Mouse (Mus musculus): ENCODE data around the gene Cdc42ep1. TPM values are rescaled to one million over a fixed set of nuclear protein-coding genes. Genes with fewer than 3 reads are reported as not detected.
"Not testable (repeated sequence)": the region's sequence is repeated elsewhere in the genome, so short reads cannot be mapped to it uniquely, and the experiment has no call there.

The Cdc42ep1 gene
- total RNA-seq, 2 experiments from 2014 or later, result not detected

DNA sequence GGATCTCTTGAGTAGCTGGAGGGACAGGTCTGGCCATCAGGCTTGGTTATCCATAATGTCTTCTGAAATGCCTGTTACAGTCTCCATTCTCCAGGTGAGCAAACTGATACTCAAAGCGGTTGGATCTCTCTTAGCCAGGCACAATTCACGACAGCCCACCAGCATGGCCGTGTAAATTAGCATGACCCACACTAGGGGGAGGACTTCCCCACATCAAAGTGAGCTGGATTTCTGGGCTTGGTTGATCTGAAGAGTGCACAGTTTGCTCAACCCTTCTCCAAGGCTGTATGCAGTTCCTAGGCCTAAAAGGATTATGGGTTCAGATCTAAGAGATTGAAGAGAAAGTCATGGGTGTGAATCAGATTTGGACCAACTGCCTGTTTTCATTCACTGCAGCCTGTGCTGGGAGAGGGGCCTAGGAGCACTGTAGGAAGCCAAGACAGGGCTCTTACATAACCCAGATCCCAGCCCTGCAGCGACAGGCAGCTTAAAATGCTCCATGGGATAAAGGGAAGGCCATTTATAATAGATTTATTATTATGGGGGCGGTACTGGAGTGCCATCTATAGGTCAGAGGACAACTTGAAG lies 29.7 kb downstream of the Cdc42ep1 start:
- no peak for ATAC-seq (replicated peaks; ENCODE audit: low FRiP score, low TSS enrichment, poor library complexity, severe bottlenecking)

DNA sequence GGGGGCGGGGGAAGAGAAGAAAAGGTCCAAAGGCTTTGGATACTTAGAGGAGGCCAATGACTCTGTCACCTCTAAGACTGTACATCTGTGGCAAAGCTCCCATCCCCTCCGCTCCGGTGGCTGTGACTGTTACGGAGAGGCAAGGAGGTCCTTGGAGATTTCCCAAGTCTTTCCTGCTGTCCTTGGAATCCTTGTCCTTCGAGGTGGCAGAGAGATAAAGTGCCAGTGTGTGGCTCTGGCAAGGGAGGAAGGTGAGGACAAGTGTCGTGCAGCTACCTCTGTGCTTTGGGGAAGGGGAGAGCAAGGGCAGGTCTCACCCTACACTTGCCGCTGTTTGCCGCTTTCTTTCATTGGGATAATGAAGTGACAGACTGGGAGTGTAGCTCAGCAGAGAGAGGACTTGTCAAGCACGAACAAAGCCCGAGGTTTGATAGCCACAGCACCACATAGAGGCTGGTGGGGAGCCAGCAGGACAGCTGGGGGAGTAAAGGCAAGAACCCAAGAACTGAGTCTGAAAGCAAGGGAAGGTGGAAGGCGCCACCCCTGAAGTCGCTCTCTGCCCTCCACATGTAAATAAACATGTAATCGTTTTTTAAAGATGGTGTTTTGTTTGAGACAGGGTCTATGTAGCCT lies 31.5 kb downstream of the Cdc42ep1 start:
- no peak for ATAC-seq (replicated peaks; ENCODE audit: low FRiP score, low TSS enrichment, poor library complexity, severe bottlenecking)

DNA sequence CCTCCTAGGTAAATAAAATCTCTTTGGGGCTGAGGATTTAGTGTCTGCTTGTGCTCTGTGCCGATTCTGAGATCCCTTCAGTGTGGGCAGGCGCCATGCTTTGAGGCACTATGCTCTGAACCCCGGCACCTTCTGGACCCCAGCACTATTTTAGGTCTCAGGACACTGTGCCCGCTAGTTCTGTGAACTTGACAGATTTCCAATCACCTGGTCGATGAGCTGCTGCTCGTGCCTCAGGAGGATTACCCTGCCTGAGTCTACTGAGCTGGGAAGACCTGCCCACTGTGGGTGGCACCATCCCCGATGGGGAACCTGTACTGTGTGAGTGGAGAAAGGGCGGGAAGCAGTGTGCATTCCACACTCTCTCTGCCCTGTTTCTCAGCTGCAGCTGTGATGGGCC lies 32.6 kb downstream of the Cdc42ep1 start:
- ATAC-seq (replicated peaks; ENCODE audit: low FRiP score, low TSS enrichment, poor library complexity, severe bottlenecking), result no peak

DNA sequence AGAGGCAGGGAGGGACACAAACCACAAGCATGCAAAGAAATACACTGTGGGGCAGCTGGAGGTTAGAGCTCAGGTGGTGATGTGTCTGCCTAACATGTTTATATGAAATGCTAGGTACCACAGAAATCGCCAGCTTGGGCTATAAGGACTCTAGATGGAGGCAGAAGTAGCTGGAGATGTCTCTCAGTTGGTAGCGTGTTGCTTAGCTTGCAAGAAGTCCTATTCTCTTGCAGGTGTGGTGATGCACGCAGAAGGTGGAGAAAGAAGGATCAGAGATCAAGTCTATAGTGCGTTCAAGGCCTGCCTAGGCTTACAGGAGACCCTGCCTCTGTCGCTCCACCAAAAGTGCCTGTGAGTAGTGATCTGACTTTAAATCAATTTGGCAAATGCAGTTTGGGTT lies 33.1 kb downstream of the Cdc42ep1 start:
- ATAC-seq (replicated peaks; ENCODE audit: low FRiP score, low TSS enrichment, poor library complexity, severe bottlenecking), result no peak

DNA sequence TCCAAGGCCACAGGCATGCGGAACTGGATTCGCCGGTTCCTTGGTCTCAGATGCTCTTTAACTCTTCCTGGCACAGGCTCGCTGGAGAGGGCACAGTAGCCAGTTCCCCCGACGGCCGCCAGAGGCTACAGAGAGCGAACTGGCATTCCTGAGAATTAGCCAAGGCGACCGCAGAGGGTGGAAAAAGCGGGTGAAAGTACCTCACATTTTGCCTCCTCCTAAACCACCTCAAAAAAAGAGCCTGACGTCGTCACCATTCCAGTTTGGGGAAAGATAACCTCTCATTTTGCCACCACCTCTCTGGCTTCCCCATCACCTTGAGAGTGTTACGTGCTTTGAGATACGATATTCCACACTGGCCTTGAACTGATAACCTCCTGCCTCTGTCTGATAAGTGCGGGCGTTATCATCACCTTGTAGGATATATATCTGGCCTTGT lies 33.9 kb downstream of the Cdc42ep1 start:
- ATAC-seq (replicated peaks; ENCODE audit: low FRiP score, low TSS enrichment, poor library complexity, severe bottlenecking), result peak; percentile 63

DNA sequence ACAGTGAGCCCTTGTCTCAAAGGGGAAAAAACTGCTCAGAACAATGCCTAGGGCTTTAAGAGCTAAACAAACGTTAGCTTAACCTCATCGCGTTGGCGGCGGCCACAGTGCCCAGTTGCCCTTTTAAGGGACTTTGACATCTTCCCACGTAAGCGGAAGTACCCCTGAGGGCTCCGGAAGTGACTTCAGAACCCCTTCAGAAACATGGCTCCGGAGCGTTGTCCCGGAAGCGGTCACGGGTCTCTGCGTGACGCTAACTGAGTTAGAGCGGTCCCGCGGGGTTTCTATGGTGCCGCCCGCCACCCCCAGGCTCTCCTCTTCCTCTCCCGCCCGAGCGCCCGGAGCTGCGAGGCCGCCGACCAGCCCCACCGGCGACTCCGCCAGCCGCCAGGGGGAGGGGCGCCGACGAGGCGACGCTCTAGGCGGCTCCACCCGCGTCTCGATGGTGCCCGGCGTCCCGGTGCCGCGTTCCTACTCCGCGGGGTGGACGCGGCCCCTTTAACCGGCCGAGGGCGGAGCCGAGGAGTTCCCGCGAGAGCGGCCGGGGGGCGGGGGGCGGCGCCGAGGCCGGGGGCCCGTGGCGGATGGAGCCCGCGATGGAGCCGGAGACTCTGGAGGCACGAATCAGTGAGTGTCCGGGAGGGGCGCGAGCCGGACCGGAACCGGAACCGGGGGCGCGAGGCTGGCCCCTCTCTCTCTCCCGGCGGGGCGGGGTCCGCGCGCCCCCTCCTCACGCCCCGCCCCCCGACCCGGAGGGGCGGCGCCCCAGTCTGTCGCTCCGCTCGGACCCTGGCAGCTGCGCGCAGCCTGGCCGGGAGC lies 34.8 kb downstream of the Cdc42ep1 start, which contains the start of gene Gga1:
Gene Gga1 (plus strand): TSS at position 200 of the 819 bp plus-strand sequence.
- ATAC-seq (replicated peaks; ENCODE audit: low FRiP score, low TSS enrichment, poor library complexity, severe bottlenecking), result peak; percentile 53

DNA sequence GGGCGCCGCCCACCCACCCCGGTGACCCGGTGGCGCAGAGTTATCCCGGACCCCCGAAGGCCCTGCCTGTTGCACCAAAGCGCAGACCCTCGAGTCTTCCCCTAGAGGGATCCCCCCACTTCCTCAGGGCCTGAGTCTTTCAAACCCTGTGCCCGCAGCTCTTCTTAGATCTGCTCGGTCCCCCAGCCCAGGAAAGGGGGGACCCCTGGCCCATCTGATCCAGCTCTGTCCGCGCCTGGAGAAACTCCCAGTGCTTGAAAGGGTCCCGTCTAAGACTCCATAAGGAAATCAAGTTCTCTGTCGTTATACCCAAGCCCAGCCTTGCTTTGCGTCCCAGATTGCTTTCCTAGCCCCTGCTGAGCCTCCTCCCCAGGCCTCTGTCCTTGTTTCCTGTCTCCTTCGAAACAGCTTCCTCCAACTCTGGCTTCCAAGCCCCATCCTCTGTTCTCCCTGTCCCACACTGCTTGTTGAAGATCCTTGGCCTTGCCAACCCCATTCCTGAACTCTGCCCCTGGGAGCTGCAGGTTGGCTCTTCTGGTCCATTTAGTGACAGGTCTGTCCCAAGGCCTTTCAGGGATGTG lies 35.5 kb downstream of the Cdc42ep1 start:
- no peak for ATAC-seq (replicated peaks; ENCODE audit: low FRiP score, low TSS enrichment, poor library complexity, severe bottlenecking)

DNA sequence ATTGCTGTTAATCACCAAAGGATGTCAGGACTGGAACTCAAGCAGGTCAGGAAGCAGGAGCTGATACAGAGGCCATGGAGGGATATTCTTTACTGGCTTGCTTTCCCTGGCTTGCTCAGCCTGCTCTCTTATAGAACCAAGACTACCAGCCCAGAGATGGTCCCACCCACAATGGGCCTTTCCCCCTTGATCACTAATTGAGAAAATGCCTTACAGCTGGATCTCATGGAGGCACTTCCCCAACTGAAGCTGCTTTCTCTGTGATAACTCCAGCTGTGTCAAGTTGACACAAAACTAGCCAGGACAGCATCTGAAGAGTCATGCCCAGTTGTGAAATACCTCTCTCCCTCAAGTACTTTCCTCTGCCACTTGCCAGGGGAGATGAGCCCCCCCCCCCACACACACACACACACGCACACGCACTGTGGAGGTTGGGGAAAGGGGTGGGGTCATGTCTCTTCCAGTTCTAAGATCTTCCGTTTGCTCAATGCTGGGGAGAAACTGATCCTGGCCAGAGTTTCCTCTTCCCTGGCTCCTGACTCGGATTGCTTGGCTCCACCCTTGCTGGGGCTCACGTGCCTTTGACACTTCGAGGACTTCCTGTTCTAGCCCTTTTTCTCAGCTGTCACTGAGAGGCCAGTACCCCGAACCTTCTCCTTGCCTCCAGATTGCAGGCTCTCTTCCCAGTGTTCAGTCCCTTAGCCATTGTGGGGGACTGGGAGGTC lies 36.5 kb downstream of the Cdc42ep1 start:
- ATAC-seq (replicated peaks; ENCODE audit: low FRiP score, low TSS enrichment, poor library complexity, severe bottlenecking), result not testable (repeated sequence)

DNA sequence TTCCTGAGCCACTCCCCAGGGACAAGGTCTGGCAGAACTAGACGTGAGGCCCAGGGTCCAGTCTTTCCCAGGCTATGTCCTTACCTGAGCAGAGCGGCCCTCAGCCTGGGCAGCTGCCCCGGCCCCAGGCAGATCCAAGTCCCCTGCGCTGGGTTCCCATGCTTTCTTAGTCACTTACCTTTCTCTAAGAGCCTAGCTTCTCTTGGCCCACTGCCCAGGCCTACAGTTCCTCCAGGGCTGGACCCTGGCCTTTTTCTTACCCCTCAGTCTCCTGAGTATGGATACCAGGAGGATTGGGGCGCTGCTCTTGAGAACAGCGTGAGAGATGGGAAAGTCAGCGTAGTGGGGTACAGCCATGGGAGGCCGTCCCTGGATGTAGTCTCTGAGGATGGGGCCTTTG lies 38.0 kb downstream of the Cdc42ep1 start:
- ATAC-seq (replicated peaks; ENCODE audit: low FRiP score, low TSS enrichment, poor library complexity, severe bottlenecking), result no peak

DNA sequence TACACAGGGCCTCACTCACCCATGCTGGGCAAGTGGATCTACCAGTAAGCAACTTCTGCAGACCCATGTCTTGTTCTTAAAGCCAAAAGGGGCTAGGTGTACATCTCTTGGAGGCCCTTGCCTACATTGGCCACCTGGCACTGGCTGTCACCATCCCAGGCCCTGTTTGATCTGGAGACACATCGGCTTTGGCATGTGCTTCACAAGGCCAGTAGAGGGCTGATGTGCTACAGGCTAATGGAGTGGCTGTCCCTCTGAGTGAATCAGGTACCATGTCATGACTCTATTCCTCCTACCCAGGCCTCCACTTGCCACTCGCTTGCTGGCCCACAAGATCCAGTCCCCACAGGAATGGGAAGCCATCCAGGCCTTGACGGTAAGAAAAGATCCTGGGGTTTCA lies 39.4 kb downstream of the Cdc42ep1 start:
- no peak for ATAC-seq (replicated peaks; ENCODE audit: low FRiP score, low TSS enrichment, poor library complexity, severe bottlenecking)

DNA sequence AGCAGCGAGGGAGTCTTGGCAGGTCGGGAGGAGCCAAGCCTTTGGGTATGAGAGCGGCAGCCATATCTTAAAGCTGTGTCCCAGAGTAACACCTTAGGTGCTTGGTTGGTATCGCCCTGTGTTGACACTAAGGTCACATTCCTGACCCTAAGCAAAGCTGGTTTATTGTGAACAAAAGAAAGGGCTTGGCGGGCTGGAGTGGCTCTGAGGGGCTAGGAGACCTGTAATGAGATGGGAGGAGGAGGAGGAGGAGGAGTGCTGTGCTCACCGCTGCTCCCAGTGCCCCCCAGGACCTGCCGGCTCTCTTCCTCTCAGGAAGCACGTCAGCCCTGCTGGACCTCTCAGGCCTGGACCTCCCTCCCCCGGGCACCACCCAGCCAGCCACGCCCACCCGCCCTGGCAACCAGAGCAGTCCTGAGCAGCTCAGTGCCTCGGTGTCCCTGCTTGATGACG lies 47.0 kb downstream of the Cdc42ep1 start:
- ATAC-seq (replicated peaks; ENCODE audit: low FRiP score, low TSS enrichment, poor library complexity, severe bottlenecking), result no peak

DNA sequence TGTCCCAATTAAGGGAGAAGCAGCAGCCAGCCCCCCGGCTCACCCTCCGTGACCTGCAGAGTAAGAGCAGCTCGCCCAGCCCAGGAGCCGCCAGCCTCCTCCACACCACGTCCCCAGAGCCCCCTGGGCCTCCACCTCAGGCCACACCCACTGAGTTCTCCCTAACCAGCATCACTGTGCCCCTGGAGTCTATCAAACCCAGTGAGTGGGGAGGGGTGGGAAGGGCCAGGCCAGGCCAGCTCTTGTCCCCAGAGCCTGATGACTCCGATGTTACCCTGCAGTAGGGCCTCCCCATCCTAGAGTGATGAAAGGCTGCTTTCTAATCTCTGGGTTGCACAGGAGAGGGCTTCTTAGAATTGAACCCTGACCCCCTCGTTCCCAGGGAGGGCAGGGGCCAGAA lies 50.0 kb downstream of the Cdc42ep1 start:
- no peak for ATAC-seq (replicated peaks; ENCODE audit: low FRiP score, low TSS enrichment, poor library complexity, severe bottlenecking)

DNA sequence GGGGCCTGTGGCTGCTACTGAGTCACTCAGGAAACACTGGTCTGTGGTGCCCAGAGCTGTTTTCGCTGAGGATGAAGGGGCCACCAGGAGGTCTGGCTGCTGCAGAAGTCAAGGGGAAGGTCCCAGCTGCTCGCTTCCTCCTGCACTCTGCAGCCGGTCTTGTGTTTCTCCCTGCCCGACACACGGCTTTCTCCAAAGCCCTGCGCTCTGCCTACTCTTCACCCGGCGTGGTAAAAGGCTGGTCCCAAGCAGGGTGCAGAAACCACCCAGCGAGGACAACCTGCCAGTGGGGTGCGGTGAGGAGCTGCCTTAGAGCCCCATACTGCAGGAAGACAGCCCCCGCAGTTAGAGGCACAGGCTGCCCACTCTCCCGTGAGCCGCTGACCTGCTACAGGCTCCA lies 52.3 kb downstream of the Cdc42ep1 start:
- ATAC-seq (replicated peaks; ENCODE audit: low FRiP score, low TSS enrichment, poor library complexity, severe bottlenecking), result no peak

DNA sequence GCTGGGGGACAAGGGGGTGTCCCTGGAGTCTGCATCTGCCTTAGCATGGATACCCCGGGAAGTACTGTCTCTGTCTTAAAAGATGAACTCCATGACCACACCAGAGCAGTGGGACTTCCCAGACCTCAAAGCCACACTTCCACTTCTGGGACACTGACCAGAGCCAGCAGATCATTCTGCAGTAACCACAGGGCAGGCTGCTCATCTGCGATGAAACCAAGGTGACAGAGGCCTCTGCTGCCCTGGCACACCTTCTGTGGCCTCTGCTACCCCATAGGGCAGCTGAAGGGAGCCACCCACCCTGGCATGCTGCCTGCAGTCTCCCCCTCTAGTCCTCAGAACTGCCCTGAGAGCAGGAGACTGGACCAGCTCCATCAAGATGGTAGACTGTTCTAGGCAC lies 53.3 kb downstream of the Cdc42ep1 start:
- ATAC-seq (replicated peaks; ENCODE audit: low FRiP score, low TSS enrichment, poor library complexity, severe bottlenecking), result no peak

DNA sequence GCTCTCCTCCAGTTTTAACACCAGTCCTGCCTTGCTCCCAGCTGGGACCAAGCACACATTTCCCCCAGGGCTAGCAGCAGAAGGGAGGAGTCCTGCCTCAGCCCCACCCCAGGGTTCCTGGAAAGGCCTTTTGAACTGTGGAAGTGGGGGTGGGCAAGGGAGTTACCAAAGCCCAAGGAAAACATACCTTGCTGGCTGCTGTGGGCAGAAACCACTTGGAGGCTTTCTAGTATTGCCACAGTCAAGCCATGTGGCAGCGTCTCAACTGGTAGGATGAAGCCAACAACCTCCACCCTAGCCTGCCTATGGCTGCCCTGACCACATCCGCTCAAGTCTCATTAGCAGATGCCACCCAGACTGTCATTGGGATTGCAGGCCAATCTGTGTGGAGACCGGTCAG lies 53.7 kb downstream of the Cdc42ep1 start:
- ATAC-seq (replicated peaks; ENCODE audit: low FRiP score, low TSS enrichment, poor library complexity, severe bottlenecking), result no peak

DNA sequence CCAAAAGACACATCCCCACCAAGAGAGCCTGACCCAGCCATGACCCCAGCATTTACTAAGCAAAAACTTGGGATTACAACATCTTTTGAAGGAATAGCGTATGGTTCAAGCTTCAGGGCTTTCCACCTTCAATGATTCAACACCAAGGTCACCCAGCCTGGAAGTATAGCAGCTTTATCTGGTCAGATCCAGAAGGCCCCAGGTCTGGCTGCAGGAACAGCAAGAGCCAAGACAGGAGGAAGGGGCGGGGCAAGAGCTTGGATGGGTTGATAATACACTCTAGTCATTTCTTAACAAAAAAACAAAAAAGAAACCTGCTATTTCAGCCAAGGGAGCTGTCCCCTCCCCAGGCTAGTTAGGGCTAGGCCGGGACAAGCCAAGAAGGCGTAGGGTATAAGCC lies 55.1 kb downstream of the Cdc42ep1 start:
- peak; percentile 48 for ATAC-seq (replicated peaks; ENCODE audit: low FRiP score, low TSS enrichment, poor library complexity, severe bottlenecking)

DNA sequence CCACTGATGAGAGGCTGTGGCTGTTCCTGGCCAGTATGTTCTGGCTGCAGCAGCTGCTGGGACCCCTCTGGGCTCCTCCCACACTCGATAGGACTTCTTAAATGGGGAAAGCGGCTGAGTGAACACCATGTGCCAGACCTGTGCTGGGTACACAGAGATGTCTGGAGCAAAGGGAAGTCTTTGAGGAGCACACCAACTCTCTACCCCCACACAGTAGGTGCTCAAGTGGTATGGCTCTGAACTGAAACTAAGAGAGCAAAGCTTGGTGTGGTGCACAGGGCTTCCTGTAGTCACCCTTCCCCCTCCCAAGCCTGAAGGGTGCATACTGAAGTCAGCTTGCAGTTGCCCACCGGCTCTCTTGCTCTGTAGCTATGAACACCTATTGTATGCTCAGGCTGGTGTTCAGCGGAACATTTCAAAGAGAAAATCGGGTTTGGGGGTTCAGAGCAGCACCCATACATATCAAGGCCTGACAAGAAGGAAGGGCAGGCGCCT lies 56.1 kb downstream of the Cdc42ep1 start:
- ATAC-seq (replicated peaks; ENCODE audit: low FRiP score, low TSS enrichment, poor library complexity, severe bottlenecking), result no peak

DNA sequence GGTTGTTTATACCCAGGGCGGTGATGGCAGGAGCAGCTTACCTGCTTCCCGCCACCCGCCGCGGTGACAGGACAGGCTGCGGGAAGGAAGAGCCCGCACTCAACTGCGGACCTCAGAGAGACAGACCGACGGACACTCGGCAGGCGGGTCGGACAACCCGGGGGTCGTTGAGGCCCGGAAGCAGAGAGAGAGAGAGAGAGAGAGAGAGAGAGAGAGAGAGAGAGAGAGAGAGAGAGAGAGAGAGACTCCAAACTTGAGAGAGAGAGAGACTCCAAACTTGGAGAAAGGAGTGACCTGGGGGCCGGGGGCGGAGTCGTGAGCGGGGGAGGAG lies 57.0 kb downstream of the Cdc42ep1 start, which contains the start of gene Gm49510:
Gene Gm49510 (plus strand): TSS at position 259 of the 331 bp plus-strand sequence.
- ATAC-seq (replicated peaks; ENCODE audit: low FRiP score, low TSS enrichment, poor library complexity, severe bottlenecking), result no peak

All from megakaryocyte-erythroid progenitor cell, adult 5-6 weeks (primary cell).